Mouse (Mus musculus) forebrain, embryonic 10.5 days (tissue): ENCODE data around the gene 1810024B03Rik. TPM values are rescaled to one million over a fixed set of nuclear protein-coding genes. Genes with fewer than 3 reads are reported as not detected.
A peak's percentile ranks its signal among the peaks of the same experiment; 100 is the strongest.
"Not testable (repeated sequence)": the region's sequence is repeated elsewhere in the genome, so short reads cannot be mapped to it uniquely, and the experiment has no call there.

ENCODE experiments used
- DNase-seq: peaks from one replicate; pipeline ENCODE4 v3.0.0-alpha.2; 2017; ENCODE audit warnings: low spot score; ENCODE audit errors: extremely low spot score
- H3K27ac ChIP-seq: fragments of 300-500 bp; sonication (generic); 2 replicates; pipeline ENCODE4 v1.5.1; 2016; ENCODE audit warnings: mild to moderate bottlenecking
- H3K27me3 ChIP-seq: fragments of 300-500 bp; sonication (generic); 2 replicates; pipeline ENCODE4 v1.6.1; 2016; ENCODE audit warnings: mild to moderate bottlenecking; ENCODE audit not compliant: poor library complexity, severe bottlenecking
- H3K36me3 ChIP-seq: fragments of 300-500 bp; sonication (generic); replicated peaks from 2 replicates; pipeline ENCODE4 v1.6.1; 2016; ENCODE audit warnings: mild to moderate bottlenecking, moderate library complexity
- H3K4me1 ChIP-seq: fragments of 300-500 bp; sonication (generic); 2 replicates; pipeline ENCODE4 v1.6.1; 2016
- H3K4me3 ChIP-seq: fragments of 300-500 bp; sonication (generic); 2 replicates; pipeline ENCODE4 v1.5.1; 2016; ENCODE audit warnings: mild to moderate bottlenecking, moderate library complexity
- H3K9me3 ChIP-seq: fragments of 300-500 bp; sonication (generic); 2 replicates; pipeline ENCODE4 v1.6.1; 2016; ENCODE audit warnings: mild to moderate bottlenecking, moderate library complexity
- WGBS: fragments of 180-500 bp; shearing (Covaris S2); methylation state at CpG from one replicate; pipeline ENCODE4 v1.1.7; 2016; 5-methylcytosine and 5-hydroxymethylcytosine counted together
- polyA plus RNA-seq: library from polyadenylated mRNA; unstranded; fragments of >200 nt; fragmentation: Nextera tagmentation; extraction: Ambion mirVana; gene quantifications from 2 replicates; pipeline ENCODE4 v1.2.1, GENCODE M21; 2016

1810024B03Rik gene
- polyA plus RNA-seq, 1 experiment from 2014 or later: 2.5 TPM

DNA sequence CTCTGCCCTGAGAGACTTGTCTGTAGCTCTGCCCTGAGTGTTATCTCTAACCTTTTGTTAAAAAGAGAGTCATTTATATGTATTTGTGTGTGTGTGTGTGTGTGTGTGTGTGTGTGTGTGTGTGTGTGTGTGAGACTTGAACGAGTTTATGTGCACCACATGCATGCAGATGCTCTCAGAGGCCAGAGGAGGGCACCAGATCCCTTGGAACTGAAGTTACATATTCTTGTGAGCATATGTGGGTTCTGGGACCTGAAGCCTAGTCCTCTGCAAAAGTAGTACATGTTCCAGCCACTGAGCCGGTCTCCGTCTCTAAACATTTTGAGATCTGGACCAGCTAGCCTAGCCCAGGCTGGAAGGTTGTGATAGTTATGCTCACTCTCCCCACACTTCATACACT is 17.2 kb upstream of the 1810024B03Rik start:
- H3K27me3 ChIP-seq: no peaks in the 10 kb centered on the region
- H3K27ac ChIP-seq: no peak overlapping the region
- DNase-seq: no peak
- H3K4me3 ChIP-seq: no peak overlapping the region
- peaks cover 100% of the 10 kb centered on the region for H3K36me3 ChIP-seq
- H3K9me3 ChIP-seq: peaks cover 11% of the 10 kb centered on the region; the same call in 1 of the 2 replicates
- H3K4me1 ChIP-seq: no peaks in the 10 kb centered on the region
- 98% methylated on average over 3 of the region's 3 CpGs for WGBS

DNA sequence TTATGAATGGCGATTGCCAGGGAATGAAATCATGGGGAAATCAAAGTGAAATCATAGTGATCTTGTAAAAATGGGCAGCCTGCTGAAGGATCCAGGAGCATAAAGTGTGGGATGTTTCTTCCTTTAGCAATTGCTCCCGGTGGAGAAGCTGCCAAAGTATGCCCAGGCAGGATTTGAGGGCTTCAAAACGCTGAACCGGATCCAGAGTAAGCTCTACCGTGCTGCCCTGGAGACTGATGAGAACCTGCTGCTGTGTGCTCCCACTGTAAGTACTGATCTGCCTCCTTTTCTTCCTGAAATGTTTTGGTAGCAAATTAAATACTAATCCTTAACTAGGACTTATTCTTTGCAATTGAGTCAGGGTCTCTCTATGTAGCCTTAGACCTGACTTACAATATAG is 9.7 kb upstream of the 1810024B03Rik start:
- WGBS: 97% methylated on average over 5 of the region's 5 CpGs
- peaks cover 99% of the 10 kb centered on the region for H3K36me3 ChIP-seq
- no peaks in the 10 kb centered on the region for H3K4me1 ChIP-seq
- H3K27ac ChIP-seq: no peak overlapping the region
- no peak overlapping the region for H3K4me3 ChIP-seq
- H3K27me3 ChIP-seq: no peaks in the 10 kb centered on the region
- DNase-seq: no peak
- H3K9me3 ChIP-seq: no peaks in the 10 kb centered on the region

DNA sequence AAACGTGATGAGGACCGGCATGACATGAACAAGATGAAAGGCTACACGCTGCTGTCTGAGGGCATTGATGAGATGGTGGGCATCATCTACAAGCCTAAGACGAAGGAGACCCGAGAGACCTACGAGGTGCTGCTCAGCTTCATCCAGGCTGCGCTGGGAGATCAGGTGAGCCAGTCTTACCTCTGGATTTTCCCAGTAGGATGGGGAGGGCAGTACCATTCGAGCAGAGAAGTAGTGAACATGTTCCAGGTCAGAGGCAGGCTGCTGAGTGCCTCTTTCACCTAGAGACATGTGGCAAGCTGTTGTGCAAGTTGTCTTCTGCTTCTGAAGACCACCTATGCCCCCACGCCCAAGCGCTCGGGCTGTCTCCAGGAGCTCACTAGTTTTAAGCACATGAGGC is 2.6 kb upstream of the 1810024B03Rik start:
- Histone ChIP-seq H3K4me1 (peaks cover 19% of the 10 kb centered on the region), H3K27me3 (no peaks in the 10 kb centered on the region), H3K9me3 (no peaks in the 10 kb centered on the region), H3K36me3 (peaks cover 61% of the 10 kb centered on the region), H3K4me3 (no peak overlapping the region), H3K27ac (no peak overlapping the region)
- no peak for DNase-seq
- WGBS: 96% methylated on average over 11 of the region's 11 CpGs

DNA sequence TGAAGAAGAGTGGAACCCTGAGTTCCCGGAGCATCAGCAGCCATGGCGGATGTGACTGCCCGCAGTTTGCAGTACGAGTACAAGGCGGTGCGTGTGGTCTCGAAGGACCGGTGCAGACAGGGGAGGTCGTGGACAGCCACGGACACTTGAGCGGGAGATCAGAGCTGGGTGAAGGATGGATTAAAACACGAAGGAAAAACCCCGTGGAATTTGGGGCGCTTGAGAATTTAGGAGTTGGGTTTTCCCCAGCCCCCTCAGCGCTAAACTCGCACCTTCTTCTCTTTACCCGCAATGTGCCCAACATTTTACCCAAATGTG is 331 bp upstream of the 1810024B03Rik start:
- under 1% methylated on average over 17 of the region's 17 CpGs for WGBS
- peaks cover 19% of the 10 kb centered on the region for H3K4me1 ChIP-seq
- H3K27ac ChIP-seq: peak overlapping the region; percentile 84
- H3K4me3 ChIP-seq: peak overlapping the region; percentile 64
- no peaks in the 10 kb centered on the region for H3K9me3 ChIP-seq
- no peaks in the 10 kb centered on the region for H3K27me3 ChIP-seq
- no peak for DNase-seq
- peaks cover 40% of the 10 kb centered on the region for H3K36me3 ChIP-seq

DNA sequence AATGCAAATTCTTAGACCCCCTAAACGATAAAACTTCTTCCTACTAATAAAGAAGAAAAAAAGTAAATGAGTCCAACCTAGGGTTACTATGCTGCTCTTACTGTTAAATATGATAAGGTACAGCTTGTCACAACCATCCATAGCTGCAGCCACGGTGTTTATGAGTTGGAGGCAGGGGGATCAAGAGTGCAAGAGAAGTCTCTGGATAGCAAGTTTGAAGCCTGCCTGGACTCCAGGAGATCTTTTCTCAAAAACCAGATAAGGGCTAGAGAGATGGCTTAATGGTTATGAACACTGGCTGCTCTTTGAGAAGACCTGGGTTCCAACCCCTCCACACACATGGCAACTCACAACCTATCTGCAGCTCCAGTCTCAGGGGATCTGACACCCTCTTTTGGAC is 1.2 kb downstream of the 1810024B03Rik start:
- H3K9me3 ChIP-seq: no peaks in the 10 kb centered on the region
- H3K27ac ChIP-seq: no peak overlapping the region
- H3K27me3 ChIP-seq: no peaks in the 10 kb centered on the region
- peaks cover 19% of the 10 kb centered on the region for H3K4me1 ChIP-seq
- no peak for DNase-seq
- H3K36me3 ChIP-seq: peaks cover 40% of the 10 kb centered on the region
- peak overlapping the region; percentile 64; the same call in 1 of the 2 replicates for H3K4me3 ChIP-seq
- WGBS: 93% methylated on average over 2 of the region's 2 CpGs

DNA sequence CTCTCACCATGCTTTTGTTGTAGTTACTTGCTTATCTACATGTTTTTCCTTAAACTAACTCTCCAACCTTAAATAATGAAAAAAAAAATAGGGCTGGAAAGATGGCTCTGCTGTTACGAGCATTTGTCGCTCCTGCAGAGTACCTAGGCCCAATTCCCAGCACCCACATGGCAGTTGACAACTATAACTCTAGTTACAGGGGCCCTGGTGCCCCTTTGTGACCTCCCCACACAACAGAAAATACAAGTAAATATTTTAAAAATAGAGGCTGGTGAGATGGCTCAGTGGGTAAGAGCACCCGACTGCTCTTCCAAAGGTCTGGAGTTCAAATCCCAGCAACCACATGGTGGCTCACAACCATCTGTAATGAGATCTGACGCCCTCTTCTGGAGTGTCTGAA is 2.1 kb downstream of the 1810024B03Rik start:
- Histone ChIP-seq H3K4me1 (peaks cover 19% of the 10 kb centered on the region), H3K36me3 (peaks cover 40% of the 10 kb centered on the region)
- not testable (repeated sequence) for H3K27me3 ChIP-seq, H3K4me3 ChIP-seq, H3K27ac ChIP-seq, DNase-seq, H3K9me3 ChIP-seq
- WGBS: 89% methylated on average over 4 of the region's 4 CpGs

DNA sequence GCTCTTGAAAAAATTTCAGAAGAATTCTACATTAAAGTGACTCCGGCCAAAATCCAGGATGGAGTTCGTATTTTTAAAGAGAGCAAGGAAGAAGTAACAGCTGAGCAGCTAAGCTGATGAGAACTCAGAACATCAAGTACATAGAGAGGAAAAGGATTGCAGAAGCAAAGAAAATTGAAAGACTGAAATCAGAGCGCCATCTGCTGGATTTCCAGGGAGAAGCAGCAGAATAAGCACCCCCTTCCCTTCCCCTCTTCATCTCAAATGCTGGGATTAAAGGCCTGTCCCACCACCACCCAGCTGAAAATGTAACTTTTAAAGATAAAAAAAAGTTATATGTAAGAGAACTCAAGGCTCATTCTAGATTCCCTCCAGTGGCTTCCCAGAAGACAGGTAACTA is 3.1 kb downstream of the 1810024B03Rik start:
- H3K27me3 ChIP-seq: no peaks in the 10 kb centered on the region
- peaks cover 3% of the 10 kb centered on the region; the same call in 1 of the 2 replicates for H3K9me3 ChIP-seq
- H3K4me1 ChIP-seq: peaks cover 19% of the 10 kb centered on the region
- H3K27ac ChIP-seq: no peak overlapping the region
- H3K4me3 ChIP-seq: no peak overlapping the region
- DNase-seq: peak; percentile 35
- peaks cover 40% of the 10 kb centered on the region for H3K36me3 ChIP-seq
- WGBS: 37% methylated on average over 3 of the region's 3 CpGs

DNA sequence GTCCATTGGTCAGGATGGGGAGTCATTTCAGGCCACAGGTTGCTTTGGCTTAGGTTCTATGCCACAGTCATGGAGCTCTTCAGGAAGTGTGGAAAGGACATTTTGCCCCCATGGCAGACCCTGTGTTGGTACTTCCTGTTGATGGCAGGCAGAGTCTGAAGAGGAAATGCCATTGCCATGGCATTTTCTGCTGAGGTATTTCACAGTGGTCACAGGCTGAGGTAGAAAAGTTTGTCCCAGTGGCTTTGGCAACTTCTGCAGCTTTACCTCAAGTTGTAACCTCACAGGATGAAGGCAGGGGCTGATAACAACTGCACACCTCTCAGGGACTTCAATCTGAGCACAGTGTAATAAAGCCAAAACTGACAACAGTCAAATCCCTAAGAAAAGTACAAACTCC is 18.5 kb downstream of the 1810024B03Rik start:
- H3K27me3 ChIP-seq: no peaks in the 10 kb centered on the region
- H3K4me3 ChIP-seq: no peak overlapping the region
- H3K9me3 ChIP-seq: no peaks in the 10 kb centered on the region
- DNase-seq: no peak
- H3K27ac ChIP-seq: no peak overlapping the region
- no peaks in the 10 kb centered on the region for H3K36me3 ChIP-seq
- no peaks in the 10 kb centered on the region for H3K4me1 ChIP-seq

DNA sequence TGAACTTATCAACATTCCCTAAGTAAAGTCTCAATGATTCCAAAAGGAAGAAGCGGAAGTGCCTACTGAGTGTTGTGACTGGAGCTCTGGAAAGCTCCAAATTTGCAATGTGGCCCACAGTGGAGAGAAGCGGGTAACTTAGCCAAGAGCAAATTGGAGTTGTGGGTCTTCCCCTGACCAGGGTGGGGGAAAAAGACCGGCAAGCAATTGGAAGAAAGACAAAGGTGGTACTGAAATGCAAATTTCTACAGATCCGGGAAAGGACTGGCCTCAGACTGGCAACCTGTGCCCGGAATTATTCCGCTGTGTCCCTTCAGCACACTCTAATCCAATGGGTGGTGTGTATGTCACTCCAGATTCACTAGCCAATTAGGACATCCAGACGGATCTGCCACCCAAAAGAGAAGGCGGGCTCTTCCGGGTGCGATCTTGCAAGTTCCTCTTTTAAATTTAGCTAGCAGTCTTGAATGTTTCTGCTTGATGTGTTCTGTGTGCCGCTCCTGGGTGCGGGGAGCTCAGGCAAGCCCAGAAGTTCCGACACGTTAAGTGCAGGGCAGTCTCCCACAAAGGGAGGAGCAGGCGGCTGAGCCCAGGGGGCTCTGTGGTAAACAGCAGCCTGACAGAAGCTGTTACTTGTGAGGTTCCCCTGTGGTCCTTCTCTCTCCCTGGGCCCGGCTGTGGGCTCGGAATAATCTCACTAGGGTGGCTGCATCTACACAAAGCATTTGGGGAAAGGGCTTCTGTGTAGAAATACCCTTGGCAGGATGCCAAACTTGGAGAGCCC is 25.3 kb downstream of the 1810024B03Rik start:
- Histone ChIP-seq H3K4me3 (peak overlapping the region; percentile 66), H3K4me1 (peaks cover 14% of the 10 kb centered on the region), H3K27ac (peak overlapping the region; percentile 92), H3K36me3 (no peaks in the 10 kb centered on the region), H3K9me3 (no peaks in the 10 kb centered on the region), H3K27me3 (0 out of 2 replicates have a peak, but pooled peaks cover 5% of the 10 kb centered on the region)
- WGBS: 2% methylated on average over 17 of the region's 17 CpGs
- peak; percentile 79 for DNase-seq

DNA sequence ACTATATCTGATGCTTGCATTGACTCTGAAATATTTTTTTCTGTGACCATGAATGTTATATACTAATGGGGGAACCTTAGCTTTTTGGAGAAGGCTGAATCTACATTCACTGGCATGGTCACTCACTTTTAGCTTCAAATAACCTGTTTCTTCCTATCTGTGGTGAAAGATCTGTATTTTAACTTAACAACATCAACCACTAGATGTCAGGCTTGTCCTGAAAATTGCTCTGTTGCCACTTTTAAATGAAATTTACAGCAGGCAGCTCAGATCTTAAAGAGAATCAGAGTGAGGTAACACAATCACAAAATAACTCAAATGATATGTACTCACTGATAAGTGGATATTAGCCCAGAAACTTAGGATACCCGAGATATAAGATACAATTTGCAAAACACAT is 41.8 kb downstream of the 1810024B03Rik start:
- not testable (repeated sequence) for DNase-seq, H3K36me3 ChIP-seq, H3K9me3 ChIP-seq, H3K4me1 ChIP-seq, H3K4me3 ChIP-seq, H3K27ac ChIP-seq, H3K27me3 ChIP-seq
- WGBS: 16% methylated on average over 1 of the region's 1 CpGs

DNA sequence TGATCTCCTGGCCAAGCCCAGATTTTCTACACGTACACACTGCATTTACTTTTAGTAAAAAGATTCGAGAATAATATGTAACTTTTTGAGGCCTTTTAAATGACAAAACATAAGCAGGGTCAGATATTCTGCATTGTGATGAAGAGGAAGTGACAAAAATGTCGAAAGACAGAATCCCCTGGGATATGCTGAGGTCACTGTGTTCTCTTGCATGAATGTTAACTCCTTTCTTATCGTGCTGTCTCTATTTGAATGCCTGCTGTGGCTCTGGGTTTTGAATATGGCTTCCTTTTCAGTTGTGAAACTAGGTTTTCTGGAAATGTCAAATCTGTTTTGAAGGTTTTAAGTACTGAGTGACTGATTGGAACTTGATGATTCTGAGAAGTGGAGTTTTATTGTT is 42.4 kb downstream of the 1810024B03Rik start:
- Histone ChIP-seq H3K4me1 (no peaks in the 10 kb centered on the region), H3K9me3 (no peaks in the 10 kb centered on the region), H3K27ac (no peak overlapping the region), H3K4me3 (no peak overlapping the region), H3K27me3 (no peaks in the 10 kb centered on the region), H3K36me3 (no peaks in the 10 kb centered on the region)
- 73% methylated on average over 4 of the region's 4 CpGs for WGBS
- DNase-seq: no peak

DNA sequence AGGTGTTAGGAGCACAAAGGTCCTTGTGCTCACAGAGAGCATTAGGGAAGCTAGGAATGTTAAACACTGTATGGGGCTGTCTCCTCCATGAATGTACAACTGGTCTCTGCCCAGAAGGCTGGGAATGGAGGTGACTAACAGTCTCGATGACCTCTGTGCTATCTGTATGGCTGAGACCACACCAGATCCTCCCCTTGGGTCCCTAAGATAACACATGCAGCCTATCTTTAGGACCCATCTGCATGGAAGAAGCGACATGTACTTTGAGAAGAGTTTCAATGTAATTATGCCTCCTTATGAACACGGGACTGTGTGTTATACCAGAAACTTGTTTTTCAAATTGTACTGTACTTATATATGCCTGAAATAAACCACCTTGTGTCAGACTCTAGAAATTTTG is 62.4 kb downstream of the 1810024B03Rik start:
- Histone ChIP-seq H3K4me3 (no peak overlapping the region), H3K4me1 (peaks cover 24% of the 10 kb centered on the region), H3K36me3 (peaks cover 15% of the 10 kb centered on the region), H3K9me3 (no peaks in the 10 kb centered on the region), H3K27me3 (peaks cover 10% of the 10 kb centered on the region; the same call in 1 of the 2 replicates), H3K27ac (no peak overlapping the region)
- no peak for DNase-seq
- 91% methylated on average over 3 of the region's 3 CpGs for WGBS

DNA sequence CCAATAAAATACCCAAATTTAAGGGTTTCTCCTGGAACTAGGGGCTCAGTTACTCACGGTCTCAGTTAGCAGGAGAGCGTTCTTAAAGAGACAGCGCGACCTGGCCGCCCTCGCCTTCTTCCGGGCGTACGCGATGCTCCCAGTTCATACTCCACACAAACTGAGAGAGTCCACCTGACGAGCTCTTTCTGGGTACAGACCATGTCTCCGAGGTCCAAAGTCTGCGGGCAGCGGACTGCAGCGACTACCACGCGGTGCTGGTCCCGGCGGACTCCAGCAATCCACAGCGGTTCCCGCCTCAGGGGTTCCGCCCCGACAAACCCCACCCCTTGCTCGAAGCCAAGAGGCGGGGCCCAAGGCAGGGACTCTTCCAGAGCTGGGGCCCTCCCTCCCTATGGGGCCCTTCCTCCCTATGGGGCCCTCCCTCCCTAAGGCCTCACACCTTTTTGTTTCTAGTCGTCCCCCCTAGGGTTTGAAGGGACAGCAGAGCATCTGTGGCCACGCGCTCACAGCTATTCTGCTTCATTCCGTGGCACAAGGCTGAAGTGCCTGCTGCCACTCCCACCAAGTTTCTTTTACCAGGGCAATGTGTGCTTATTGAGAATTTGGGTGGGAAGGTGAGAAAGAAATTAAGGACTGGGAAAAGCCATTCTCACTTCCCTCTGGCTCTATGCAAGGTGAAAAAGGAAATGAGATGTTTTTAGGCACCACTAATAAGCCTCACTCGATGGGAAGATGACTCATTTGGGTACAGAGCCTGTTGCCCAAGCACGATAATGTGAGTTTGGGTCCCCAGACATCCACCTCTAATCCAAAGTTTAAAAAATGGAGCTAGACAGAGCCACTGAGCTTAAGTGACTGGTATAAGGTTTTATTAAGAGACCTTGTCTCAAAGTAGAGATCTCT is 64.7 kb downstream of the 1810024B03Rik start, which contains the start of gene Itpripl1:
TSS of gene Itpripl1 (minus strand) at position 285 of the 906 bp plus-strand sequence.
- Histone ChIP-seq H3K4me1 (peaks cover 24% of the 10 kb centered on the region), H3K9me3 (peaks cover 3% of the 10 kb centered on the region), H3K27me3 (peaks cover 10% of the 10 kb centered on the region; the same call in 1 of the 2 replicates), H3K27ac (peak within 1 kb of the TSS; percentile 86), H3K36me3 (peaks cover 34% of the 10 kb centered on the region), H3K4me3 (peak within 1 kb of the TSS; percentile 65)
- peak; percentile 71 for DNase-seq
- WGBS: 4% methylated on average over 31 of the region's 31 CpGs
